In genomic region chr8:3515771-3516417, GRCm38 (mm10) we compare ENCODE assay signal across 8 mouse cellular contexts. TPM values are rescaled to one million over a fixed set of nuclear protein-coding genes. Genes with fewer than 3 reads are reported as not detected.
DNase-seq lines count a peak whose midpoint lies in the region; ATAC-seq and TF ChIP-seq lines count a peak whose summit lies in the region.

No protein-coding gene starts in this region.

- peak overlapping the region; percentile 84 for H3K4me3 ChIP-seq in testis, adult 2 months (ENCODE audit: control insufficient read depth, low read depth, low read length)
- H3K4me3 ChIP-seq in intestine, postnatal 0 days (ENCODE audit: low read depth, low read length), result peak overlapping the region; percentile 76
- H3K4me3 ChIP-seq in limb, embryonic 11.5 days (ENCODE audit: low read depth, low read length), result peak overlapping the region; percentile 39
- H3K4me3 ChIP-seq in midbrain, embryonic 10.5 days, result peak overlapping the region; percentile 65
- H3K4me3 ChIP-seq in stomach, postnatal 0 days (ENCODE audit: low read depth, low read length), result peak overlapping the region; percentile 59

- H3K27ac ChIP-seq in testis, adult 2 months (ENCODE audit: control insufficient read depth, insufficient read depth, low read depth, low read length), result peak overlapping the region; percentile 26
- H3K27ac ChIP-seq in intestine, postnatal 0 days (ENCODE audit: low read depth, low read length), result peak overlapping the region; percentile 86
- peak overlapping the region; percentile 5; the same call in 1 of the 2 replicates for H3K27ac ChIP-seq in limb, embryonic 11.5 days (replicated peaks; ENCODE audit: low read depth, low read length)
- H3K27ac ChIP-seq in midbrain, embryonic 10.5 days (replicated peaks), result peak overlapping the region; percentile 78
- peak overlapping the region; percentile 76 for H3K27ac ChIP-seq in stomach, postnatal 0 days (replicated peaks)

- no peak for TF ChIP-seq CTCF in testis, adult 2 months (IDR thresholded peaks at IDR 0.05; ENCODE audit: control insufficient read depth, insufficient read depth, insufficient replicate concordance, low read depth, low read length)
- 0 out of 2 replicates have a peak, but pooled peaks have one; percentile 0 for TF ChIP-seq CTCF in intestine, postnatal 0 days (IDR thresholded peaks at IDR 0.05; ENCODE audit: low read depth)
- TF ChIP-seq CTCF in stomach, postnatal 0 days (IDR thresholded peaks at IDR 0.05; ENCODE audit: low read depth), result no peak

- H3K4me2 ChIP-seq in intestine, postnatal 0 days (replicated peaks; ENCODE audit: low read depth), result peak overlapping the region; percentile 91
- H3K4me2 ChIP-seq in limb, embryonic 11.5 days (ENCODE audit: low read depth, severe bottlenecking), result peak overlapping the region; percentile 86
- H3K4me2 ChIP-seq in stomach, postnatal 0 days (replicated peaks; ENCODE audit: low read depth), result peak overlapping the region; percentile 96

- no peak for DNase-seq in testis, postnatal 14 days (ENCODE audit: low spot score)
- peak; percentile 52 to 59 for DNase-seq in cerebellum, postnatal 14 days
- DNase-seq in gonadal fat pad, adult 2 months (ENCODE audit: low read depth), result peak; percentile 14
- peak; percentile 68 for DNase-seq in limb, embryonic 11.5 days (ENCODE audit: low spot score)
- DNase-seq in midbrain, embryonic 10.5 days (ENCODE audit: low spot score), result peak; percentile 49
- DNase-seq in stomach, postnatal 0 days (ENCODE audit: low spot score), result peak; percentile 54

- TF ChIP-seq EP300 in stomach, postnatal 0 days (optimal IDR thresholded peaks at IDR 0.05), result no peak

- TF ChIP-seq POLR2A in testis, adult 2 months (IDR thresholded peaks at IDR 0.05; ENCODE audit: control insufficient read depth, low read depth, low read length), result no peak

- ATAC-seq in intestine, postnatal 0 days, result peak; percentile 55
- ATAC-seq in limb, embryonic 11.5 days (ENCODE audit: insufficient number of reproducible peaks, low FRiP score, low TSS enrichment, low read depth), result peak; percentile 4; the same call in 1 of the 2 replicates
- peak; percentile 38 for ATAC-seq in stomach, postnatal 0 days (ENCODE audit: low FRiP score, low TSS enrichment)

- under 1% methylated on average over 25 of the region's 25 CpGs for WGBS in intestine, postnatal 0 days
- WGBS in limb, embryonic 11.5 days, result under 1% methylated on average over 25 of the region's 25 CpGs
- under 1% methylated on average over 25 of the region's 25 CpGs for WGBS in midbrain, embryonic 10.5 days
- WGBS in stomach, postnatal 0 days, result under 1% methylated on average over 25 of the region's 25 CpGs

- H3K4me1 ChIP-seq in testis, adult 2 months (ENCODE audit: control insufficient read depth, insufficient read depth, low read length), result peaks cover 18% of the 10 kb centered on the region
- H3K4me1 ChIP-seq in intestine, postnatal 0 days (replicated peaks; ENCODE audit: control insufficient read depth, insufficient read depth, low read length), result no peaks in the 10 kb centered on the region
- peaks cover 6% of the 10 kb centered on the region for H3K4me1 ChIP-seq in limb, embryonic 11.5 days (ENCODE audit: control insufficient read depth, insufficient read depth, low read length)
- H3K4me1 ChIP-seq in midbrain, embryonic 10.5 days, result peaks cover 23% of the 10 kb centered on the region
- 0 out of 2 replicates have a peak, but pooled peaks cover 3% of the 10 kb centered on the region for H3K4me1 ChIP-seq in stomach, postnatal 0 days (replicated peaks; ENCODE audit: control insufficient read depth, insufficient read depth)

- H3K9ac ChIP-seq in intestine, postnatal 0 days (ENCODE audit: low read depth, low read length), result peak overlapping the region; percentile 58
- H3K9ac ChIP-seq in limb, embryonic 11.5 days (ENCODE audit: low read length), result peak overlapping the region; percentile 56
- peak overlapping the region; percentile 61 for H3K9ac ChIP-seq in stomach, postnatal 0 days (ENCODE audit: low read length)

- H3K9me3 ChIP-seq in intestine, postnatal 0 days (ENCODE audit: control insufficient read depth), result no peaks in the 10 kb centered on the region
- peaks cover 3% of the 10 kb centered on the region; the same call in 1 of the 2 replicates for H3K9me3 ChIP-seq in limb, embryonic 11.5 days (ENCODE audit: control insufficient read depth, low read length)
- H3K9me3 ChIP-seq in midbrain, embryonic 10.5 days (replicated peaks), result no peaks in the 10 kb centered on the region
- H3K9me3 ChIP-seq in stomach, postnatal 0 days (ENCODE audit: control insufficient read depth, low read length), result no peaks in the 10 kb centered on the region

- no peaks in the 10 kb centered on the region; the same call in none of the 2 replicates for H3K27me3 ChIP-seq in testis, adult 2 months (ENCODE audit: control insufficient read depth, insufficient read depth, low read length)
- H3K27me3 ChIP-seq in intestine, postnatal 0 days (replicated peaks; ENCODE audit: control insufficient read depth, insufficient read depth, low read length), result no peaks in the 10 kb centered on the region
- no peaks in the 10 kb centered on the region for H3K27me3 ChIP-seq in limb, embryonic 11.5 days (ENCODE audit: control insufficient read depth, insufficient read depth, low read length)
- no peaks in the 10 kb centered on the region for H3K27me3 ChIP-seq in midbrain, embryonic 10.5 days (ENCODE audit: low read depth, poor library complexity, severe bottlenecking)
- H3K27me3 ChIP-seq in stomach, postnatal 0 days (ENCODE audit: control insufficient read depth, insufficient read depth, low read length), result no peaks in the 10 kb centered on the region

- H3K36me3 ChIP-seq in testis, adult 2 months (ENCODE audit: control insufficient read depth, insufficient read depth, low read length), result no peaks in the 10 kb centered on the region
- H3K36me3 ChIP-seq in intestine, postnatal 0 days (ENCODE audit: control insufficient read depth, insufficient read depth), result peaks cover 34% of the 10 kb centered on the region; the same call in 1 of the 2 replicates
- H3K36me3 ChIP-seq in limb, embryonic 11.5 days (ENCODE audit: control insufficient read depth, insufficient read depth, low read length), result no peaks in the 10 kb centered on the region
- peaks cover 38% of the 10 kb centered on the region for H3K36me3 ChIP-seq in midbrain, embryonic 10.5 days
- peaks cover 8% of the 10 kb centered on the region; the same call in 1 of the 2 replicates for H3K36me3 ChIP-seq in stomach, postnatal 0 days (ENCODE audit: control insufficient read depth, insufficient read depth, low read length)

RNA-seq across cellular contexts. Expression of gene Pnpla6, which starts 0.7 kb away (rescaled TPM):
- 12.4 and 17.8 TPM in 2 replicates for polyA plus RNA-seq in testis, adult 2 months (2012; rRNA removed)
- 79.4 and 87.8 TPM in 2 replicates for polyA plus RNA-seq in gonadal fat pad, adult 2 months (2012; rRNA removed)
- polyA plus RNA-seq in intestine, postnatal 0 days (2015; fragmentation: Nextera tagmentation; extraction: Ambion mirVana), result 36.1 and 43.9 TPM in 2 replicates
- 13.4 and 15.7 TPM in 2 replicates for polyA plus RNA-seq in limb, embryonic 11.5 days (2014; fragmentation: Nextera tagmentation; extraction: Ambion mirVana)
- 20.0 and 22.2 TPM in 2 replicates for polyA plus RNA-seq in midbrain, embryonic 10.5 days (2016; fragmentation: Nextera tagmentation; extraction: Ambion mirVana)
- polyA plus RNA-seq in stomach, postnatal 0 days (2015; fragmentation: Nextera tagmentation; extraction: Ambion mirVana), result 15.4 and 16.0 TPM in 2 replicates

RNA-seq across cellular contexts. Expression of gene Mcoln1, which starts 15.6 kb away (rescaled TPM):
- 39.7 and 46.5 TPM in 2 replicates for polyA plus RNA-seq in testis, adult 2 months (2012; rRNA removed)
- polyA plus RNA-seq in gonadal fat pad, adult 2 months (2012; rRNA removed), result 217 and 256 TPM in 2 replicates
- polyA plus RNA-seq in intestine, postnatal 0 days (2015; fragmentation: Nextera tagmentation; extraction: Ambion mirVana), result 105 and 123 TPM in 2 replicates
- polyA plus RNA-seq in limb, embryonic 11.5 days (2014; fragmentation: Nextera tagmentation; extraction: Ambion mirVana), result 44.1 and 46.5 TPM in 2 replicates
- 62.0 and 69.6 TPM in 2 replicates for polyA plus RNA-seq in midbrain, embryonic 10.5 days (2016; fragmentation: Nextera tagmentation; extraction: Ambion mirVana)
- 24.7 and 28.4 TPM in 2 replicates for polyA plus RNA-seq in stomach, postnatal 0 days (2015; fragmentation: Nextera tagmentation; extraction: Ambion mirVana)

RNA-seq across cellular contexts. Expression of gene Zfp358, which starts 23.0 kb away (rescaled TPM):
- polyA plus RNA-seq in testis, adult 2 months (2012; rRNA removed), result 3.8 and 3.9 TPM in 2 replicates
- polyA plus RNA-seq in gonadal fat pad, adult 2 months (2012; rRNA removed), result 60.3 and 61.1 TPM in 2 replicates
- 16.5 and 18.1 TPM in 2 replicates for polyA plus RNA-seq in intestine, postnatal 0 days (2015; fragmentation: Nextera tagmentation; extraction: Ambion mirVana)
- polyA plus RNA-seq in limb, embryonic 11.5 days (2014; fragmentation: Nextera tagmentation; extraction: Ambion mirVana), result 28.3 and 39.0 TPM in 2 replicates
- polyA plus RNA-seq in midbrain, embryonic 10.5 days (2016; fragmentation: Nextera tagmentation; extraction: Ambion mirVana), result 69.4 and 80.0 TPM in 2 replicates
- polyA plus RNA-seq in stomach, postnatal 0 days (2015; fragmentation: Nextera tagmentation; extraction: Ambion mirVana), result 19.1 and 21.3 TPM in 2 replicates

RNA-seq across cellular contexts. Expression of gene Tex45, which starts 45.2 kb away (rescaled TPM):
- 72.2 and 114 TPM in 2 replicates for polyA plus RNA-seq in testis, adult 2 months (2012; rRNA removed)
- polyA plus RNA-seq in gonadal fat pad, adult 2 months (2012; rRNA removed), result 0.12 and 0.24 TPM in 2 replicates
- not detected in 2 replicates for polyA plus RNA-seq in intestine, postnatal 0 days (2015; fragmentation: Nextera tagmentation; extraction: Ambion mirVana)
- 0.13 TPM in 1 of 2 replicates, not detected in the other for polyA plus RNA-seq in limb, embryonic 11.5 days (2014; fragmentation: Nextera tagmentation; extraction: Ambion mirVana)
- polyA plus RNA-seq in midbrain, embryonic 10.5 days (2016; fragmentation: Nextera tagmentation; extraction: Ambion mirVana), result not detected in 2 replicates
- 0.46 and 1.1 TPM in 2 replicates for polyA plus RNA-seq in stomach, postnatal 0 days (2015; fragmentation: Nextera tagmentation; extraction: Ambion mirVana)

RNA-seq across cellular contexts. Expression of gene Pex11g, which starts 48.4 kb away (rescaled TPM):
- 47.9 and 51.1 TPM in 2 replicates for polyA plus RNA-seq in testis, adult 2 months (2012; rRNA removed)
- polyA plus RNA-seq in gonadal fat pad, adult 2 months (2012; rRNA removed), result 27.2 and 29.8 TPM in 2 replicates
- polyA plus RNA-seq in intestine, postnatal 0 days (2015; fragmentation: Nextera tagmentation; extraction: Ambion mirVana), result 14.3 and 14.9 TPM in 2 replicates
- 2.9 and 3.8 TPM in 2 replicates for polyA plus RNA-seq in limb, embryonic 11.5 days (2014; fragmentation: Nextera tagmentation; extraction: Ambion mirVana)
- polyA plus RNA-seq in midbrain, embryonic 10.5 days (2016; fragmentation: Nextera tagmentation; extraction: Ambion mirVana), result 4.5 and 4.8 TPM in 2 replicates
- 11.6 and 15.4 TPM in 2 replicates for polyA plus RNA-seq in stomach, postnatal 0 days (2015; fragmentation: Nextera tagmentation; extraction: Ambion mirVana)

Comparison
In these comparisons a context has a peak if more than half of its experiments do, and no peak if none do; other contexts are left out.
1. H3K27ac ChIP-seq: peak in every context shown above with its lines; median percentile 86 in intestine, postnatal 0 days; 78 in midbrain, embryonic 10.5 days; 76 in stomach, postnatal 0 days; 26 in testis, adult 2 months; 5 in limb, embryonic 11.5 days.
2. ATAC-seq: peak in every context shown above with its lines; median percentile 55 in intestine, postnatal 0 days; 38 in stomach, postnatal 0 days; 4 in limb, embryonic 11.5 days.